Mouse (Mus musculus): ENCODE data around the gene Ppp1r13b. TPM values are rescaled to one million over a fixed set of nuclear protein-coding genes. Genes with fewer than 3 reads are reported as not detected.

Gene Ppp1r13b
- polyA plus RNA-seq, 1 experiment = 32.1 TPM

DNA sequence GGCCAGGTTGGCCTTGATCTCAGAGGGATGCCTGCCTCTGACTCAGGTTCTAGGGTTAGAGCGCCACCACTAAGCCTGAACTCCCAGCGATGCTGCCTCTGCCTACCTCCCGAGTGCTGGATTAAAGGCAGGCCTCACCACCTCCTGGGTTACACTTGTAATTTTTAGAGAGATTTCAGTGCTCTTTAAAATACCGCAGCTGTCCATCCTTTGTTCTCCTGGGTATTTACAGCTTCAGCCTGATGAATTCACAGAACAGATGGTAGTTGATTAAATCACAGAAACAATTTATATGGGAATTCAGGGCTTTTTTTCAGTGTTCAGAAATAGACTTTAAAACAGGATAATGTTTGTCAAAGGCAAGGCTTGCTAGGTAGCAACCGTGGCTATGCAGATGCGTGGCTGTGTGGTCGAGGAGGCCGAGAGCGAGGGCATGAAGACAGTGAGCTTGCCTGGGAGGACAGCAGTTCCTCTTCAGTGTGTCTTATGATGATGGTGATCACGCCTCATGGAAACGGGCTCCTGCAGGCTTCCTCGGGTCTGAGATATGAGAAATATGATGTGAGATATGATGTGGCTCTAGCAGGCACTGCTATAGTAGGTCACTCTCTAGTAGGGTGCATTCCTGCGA, 116.3 kb downstream of the Ppp1r13b start:
- H3K27ac ChIP-seq (ENCODE audit: insufficient read depth, low read length) = 0 out of 2 replicates have a peak overlapping the region, but pooled peaks have one; percentile 58

DNA sequence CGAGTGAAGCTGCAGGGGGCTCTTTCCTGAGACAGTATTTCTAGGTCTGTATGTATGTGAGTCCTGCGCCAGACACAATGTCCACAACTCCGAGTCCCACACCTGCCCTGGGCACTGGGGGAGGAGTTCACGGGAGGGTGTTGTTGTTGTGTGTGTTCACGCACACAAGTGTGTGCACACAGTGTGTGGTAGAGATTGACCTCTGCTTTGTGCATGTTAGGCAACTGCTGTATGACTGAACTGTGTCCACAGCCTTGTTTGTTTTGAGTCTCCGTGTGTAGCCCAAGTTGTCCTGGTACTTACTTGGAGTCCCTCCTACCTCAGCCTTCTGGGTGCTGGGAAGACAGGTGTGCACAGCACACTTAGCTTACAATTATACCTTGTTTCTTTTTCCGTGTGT, 117.3 kb downstream of the Ppp1r13b start:
- TF ChIP-seq POLR2A (IDR thresholded peaks at IDR 0.05; ENCODE audit: extremely low read depth, insufficient read depth, low read length) (no peak), CTCF (IDR thresholded peaks at IDR 0.05; ENCODE audit: extremely low read depth, insufficient read depth, low read length) (no peak)
- Histone ChIP-seq H3K27ac (ENCODE audit: insufficient read depth, low read length) (no peak overlapping the region), H3K4me3 (ENCODE audit: insufficient read depth, low read length) (no peak overlapping the region), H3K4me1 (ENCODE audit: control insufficient read depth, insufficient read depth, low read length) (peaks cover 5% of the 10 kb centered on the region)

More for the DNA sequence above, 116.3 kb downstream of the Ppp1r13b start:
- TF ChIP-seq POLR2A (IDR thresholded peaks at IDR 0.05; ENCODE audit: extremely low read depth, insufficient read depth, low read length) (no peak), CTCF (IDR thresholded peaks at IDR 0.05; ENCODE audit: extremely low read depth, insufficient read depth, low read length) (no peak)
- peaks cover 5% of the 10 kb centered on the region for H3K4me1 ChIP-seq (ENCODE audit: control insufficient read depth, insufficient read depth, low read length)
- H3K4me3 ChIP-seq (ENCODE audit: insufficient read depth, low read length) = no peak overlapping the region

GRCm38 (mm10) chr12:111790090-111790489, 117.8 kb downstream of the Ppp1r13b start:
- Histone ChIP-seq H3K4me1 (ENCODE audit: control insufficient read depth, insufficient read depth, low read length) (peaks cover 5% of the 10 kb centered on the region), H3K27ac (ENCODE audit: insufficient read depth, low read length) (no peak overlapping the region), H3K4me3 (ENCODE audit: insufficient read depth, low read length) (no peak overlapping the region)
- no peak for TF ChIP-seq POLR2A (IDR thresholded peaks at IDR 0.05; ENCODE audit: extremely low read depth, insufficient read depth, low read length)
- no peak for TF ChIP-seq CTCF (IDR thresholded peaks at IDR 0.05; ENCODE audit: extremely low read depth, insufficient read depth, low read length)

- no peak overlapping the region for H3K27ac ChIP-seq (ENCODE audit: insufficient read depth, low read length)
- peaks cover 4% of the 10 kb centered on the region for H3K4me1 ChIP-seq (ENCODE audit: control insufficient read depth, insufficient read depth, low read length)
- TF ChIP-seq CTCF (IDR thresholded peaks at IDR 0.05; ENCODE audit: extremely low read depth, insufficient read depth, low read length) = no peak
- no peak for TF ChIP-seq POLR2A (IDR thresholded peaks at IDR 0.05; ENCODE audit: extremely low read depth, insufficient read depth, low read length)
- no peak overlapping the region for H3K4me3 ChIP-seq (ENCODE audit: insufficient read depth, low read length)
Observed at GRCm38 (mm10) chr12:111787015-111787414, 120.9 kb downstream of the Ppp1r13b start.

DNA sequence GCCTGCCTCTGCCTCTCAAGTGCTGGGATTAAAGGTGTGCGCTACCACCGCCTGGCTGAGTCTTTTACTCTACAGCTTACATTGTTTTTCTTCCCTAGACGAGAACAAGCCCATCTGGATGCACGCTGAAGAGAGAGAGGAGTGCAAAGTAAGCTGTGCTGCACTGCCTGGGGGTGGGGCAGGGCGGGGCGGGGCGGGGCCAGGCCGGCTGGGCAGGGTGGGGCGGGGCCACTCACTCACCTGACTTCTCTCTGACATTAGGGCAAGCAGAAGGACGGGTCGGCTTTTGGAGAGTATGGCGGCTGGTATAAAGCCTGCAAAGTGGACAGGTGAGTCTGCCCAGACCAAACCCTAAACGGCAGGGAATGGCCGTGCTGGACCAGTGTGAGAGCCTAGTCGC, 122.7 kb downstream of the Ppp1r13b start:
- H3K27ac ChIP-seq (ENCODE audit: insufficient read depth, low read length) = no peak overlapping the region
- TF ChIP-seq CTCF (IDR thresholded peaks at IDR 0.05; ENCODE audit: extremely low read depth, insufficient read depth, low read length) = no peak
- TF ChIP-seq POLR2A (IDR thresholded peaks at IDR 0.05; ENCODE audit: extremely low read depth, insufficient read depth, low read length) = no peak
- no peaks in the 10 kb centered on the region; the same call in 1 of the 2 replicates for H3K4me1 ChIP-seq (ENCODE audit: control insufficient read depth, insufficient read depth, low read length)
- no peak overlapping the region for H3K4me3 ChIP-seq (ENCODE audit: insufficient read depth, low read length)

DNA sequence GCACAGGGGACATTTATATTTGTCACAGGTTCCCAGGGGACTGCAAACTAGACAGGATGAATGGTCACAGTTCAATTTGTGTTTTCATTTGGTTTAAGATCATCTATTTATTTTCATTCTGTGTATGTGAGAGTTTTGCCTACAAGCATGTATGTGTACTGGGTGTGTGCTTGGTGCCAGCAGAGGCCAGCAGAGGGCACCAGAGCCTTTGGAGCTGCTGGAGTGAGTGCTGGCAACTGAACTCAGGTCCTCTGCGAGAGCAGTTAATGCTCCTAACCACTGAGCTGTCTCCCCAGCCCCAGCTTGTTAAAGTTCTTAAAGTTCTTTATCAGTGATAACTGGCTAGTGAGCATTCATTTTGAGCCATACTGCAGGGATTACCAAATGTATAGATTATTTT, 128.4 kb downstream of the Ppp1r13b start:
- Histone ChIP-seq H3K4me1 (ENCODE audit: control insufficient read depth, insufficient read depth, low read length) (peaks cover 7% of the 10 kb centered on the region), H3K4me3 (ENCODE audit: insufficient read depth, low read length) (no peak overlapping the region), H3K27ac (ENCODE audit: insufficient read depth, low read length) (no peak overlapping the region)
- TF ChIP-seq CTCF (IDR thresholded peaks at IDR 0.05; ENCODE audit: extremely low read depth, insufficient read depth, low read length) (no peak), POLR2A (IDR thresholded peaks at IDR 0.05; ENCODE audit: extremely low read depth, insufficient read depth, low read length) (no peak)

Other genes starting within 250 kb of the Ppp1r13b start
- 3,152 and 3,325 TPM in 2 replicates for gene Ckb, start 235.8 kb downstream of the Ppp1r13b start, polyA plus RNA-seq (2012; rRNA removed)
- gene Trmt61a, start 230.0 kb downstream of the Ppp1r13b start, polyA plus RNA-seq (2012; rRNA removed) = 20.0 and 20.8 TPM in 2 replicates
- gene Bag5, start 194.9 kb downstream of the Ppp1r13b start, polyA plus RNA-seq (2012; rRNA removed) = 49.6 and 51.0 TPM in 2 replicates
- 48.4 and 52.6 TPM in 2 replicates for gene Apopt1, start 194.8 kb downstream of the Ppp1r13b start, polyA plus RNA-seq (2012; rRNA removed)
- 790 and 835 TPM in 2 replicates for gene Klc1, start 149.3 kb downstream of the Ppp1r13b start, polyA plus RNA-seq (2012; rRNA removed)
- gene Xrcc3, start 94.2 kb downstream of the Ppp1r13b start, polyA plus RNA-seq (2012; rRNA removed) = 10.5 and 13.8 TPM in 2 replicates
- gene Zfyve21, start 93.9 kb downstream of the Ppp1r13b start, polyA plus RNA-seq (2012; rRNA removed) = 39.5 and 39.8 TPM in 2 replicates
- 300 and 310 TPM in 2 replicates for gene Atp5mpl, start 58.9 kb upstream of the Ppp1r13b start, polyA plus RNA-seq (2012; rRNA removed)
- gene Tdrd9, start 63.4 kb upstream of the Ppp1r13b start, polyA plus RNA-seq (2012; rRNA removed) = 0.23 and 0.25 TPM in 2 replicates
- gene Rd3l, start 73.2 kb upstream of the Ppp1r13b start, polyA plus RNA-seq (2012; rRNA removed) = 0.46 TPM in 1 of 2 replicates, not detected in the other
- gene Aspg, start 198.6 kb upstream of the Ppp1r13b start, polyA plus RNA-seq (2012; rRNA removed) = 4.4 and 5.1 TPM in 2 replicates
- gene Kif26a, start 238.1 kb upstream of the Ppp1r13b start, polyA plus RNA-seq (2012; rRNA removed) = 3.3 and 4.2 TPM in 2 replicates